Mouse (Mus musculus) gastrocnemius, postnatal 10 days (tissue): ENCODE results near the gene Sytl2. TPM values are rescaled to one million over a fixed set of nuclear protein-coding genes. Genes with fewer than 3 reads are reported as not detected.

ENCODE experiments used
- DNase-seq: peaks from one replicate; pipeline ENCODE4 v3.0.0; 2021; ENCODE audit warnings: mixed read lengths
- total RNA-seq, 2 experiments: library from RNA; stranded (reverse); gene quantifications; 2 replicates each; pipeline ENCODE4 v1.2.3; 2021

Sytl2 gene
- total RNA-seq, 2 experiments from 2014 or later = 75.0 to 91.4 TPM

DNA sequence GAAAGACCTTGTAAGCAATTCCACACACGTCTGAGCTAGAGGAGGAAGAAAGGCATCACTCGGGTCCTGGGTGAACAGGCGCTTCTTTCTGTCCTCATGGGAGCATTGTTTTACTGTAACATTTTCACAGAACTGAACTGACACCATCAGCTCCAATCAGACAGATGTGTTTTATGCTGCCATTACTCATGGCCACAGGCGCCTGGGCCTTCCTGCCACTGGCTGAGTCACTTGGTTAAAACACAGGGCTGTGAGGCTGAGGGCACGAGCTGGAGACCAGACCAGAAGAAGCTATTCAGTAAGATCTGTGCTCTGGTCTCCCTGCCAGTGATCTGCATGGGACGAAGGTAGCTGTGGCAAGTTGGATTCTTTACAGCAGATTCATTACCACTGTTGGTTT, 6.0 kb downstream of the Sytl2 start:
- DNase-seq = no peak

DNA sequence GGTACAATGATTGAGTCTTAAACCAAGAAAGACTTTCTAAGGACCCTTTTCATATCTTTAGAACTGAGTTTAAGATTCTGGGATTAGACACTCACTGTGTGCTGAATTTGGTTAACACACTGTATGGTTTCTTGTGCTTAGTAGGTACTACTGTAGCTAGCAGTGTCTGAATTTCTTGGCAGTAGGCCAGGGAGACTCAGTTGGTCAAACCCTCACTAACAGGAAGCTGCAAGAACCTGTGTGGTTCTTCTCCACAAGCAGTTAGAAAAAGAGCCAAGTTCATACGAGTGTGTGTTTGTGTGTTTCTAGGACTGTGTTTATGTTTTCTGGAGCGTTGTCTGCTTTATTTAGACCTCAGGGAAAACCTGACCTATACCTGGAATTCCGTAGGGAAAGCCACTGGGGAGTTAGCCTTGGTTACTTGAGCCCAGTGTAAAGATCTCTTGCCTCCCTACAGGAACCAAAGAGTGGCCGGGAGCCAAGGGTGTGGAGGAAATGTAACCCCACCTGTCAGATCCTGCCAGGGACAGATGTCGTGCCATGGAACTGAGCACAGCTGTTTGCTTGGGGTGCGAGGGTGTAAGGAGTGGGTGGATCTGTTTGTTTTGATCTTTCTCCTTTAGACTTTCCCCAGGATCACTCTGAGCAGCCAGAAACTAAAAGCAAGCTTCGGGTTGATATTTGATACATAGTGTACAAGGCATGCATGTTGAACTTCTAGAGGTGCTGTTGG, 10.3 kb downstream of the Sytl2 start:
- DNase-seq = peak; percentile 41

DNA sequence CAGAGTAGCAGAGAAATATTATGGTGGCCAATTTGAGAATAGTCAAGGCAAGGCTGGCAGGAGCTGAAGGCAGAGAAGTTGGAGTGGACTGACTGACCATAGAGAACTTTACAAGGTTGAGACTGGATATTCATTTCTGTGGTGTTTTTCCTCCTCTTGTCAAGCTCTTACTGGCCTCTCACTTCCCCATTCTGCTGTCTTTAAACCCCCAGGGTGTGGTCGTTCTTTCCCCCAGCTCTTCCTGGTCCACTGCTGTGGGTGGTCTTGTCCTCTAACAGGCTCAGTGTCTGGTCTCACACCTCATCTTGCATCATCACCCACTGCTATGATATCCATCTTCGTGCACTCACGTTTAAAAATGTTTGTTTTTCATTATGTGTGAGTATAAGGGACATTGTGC, 11.4 kb downstream of the Sytl2 start:
- no peak for DNase-seq

DNA sequence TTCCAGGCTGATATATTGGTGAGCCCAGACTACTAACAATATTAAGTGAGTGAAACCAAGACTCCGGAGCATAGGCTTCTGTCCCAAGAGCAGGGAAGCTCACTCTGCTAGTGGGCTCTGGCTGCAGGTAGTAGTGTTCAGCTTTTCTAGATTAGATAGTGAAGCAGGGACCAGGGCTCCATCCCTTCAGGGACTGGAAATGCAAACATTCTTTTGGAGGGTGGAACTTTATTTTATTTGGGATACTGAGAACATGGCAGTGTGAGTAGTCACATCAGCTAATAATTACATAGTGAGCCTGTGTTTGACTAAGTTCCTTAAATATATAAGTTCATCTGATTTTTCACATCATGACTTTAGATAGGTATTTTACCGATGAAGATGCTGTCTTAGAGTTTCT, 14.8 kb downstream of the Sytl2 start:
- DNase-seq = no peak

DNA sequence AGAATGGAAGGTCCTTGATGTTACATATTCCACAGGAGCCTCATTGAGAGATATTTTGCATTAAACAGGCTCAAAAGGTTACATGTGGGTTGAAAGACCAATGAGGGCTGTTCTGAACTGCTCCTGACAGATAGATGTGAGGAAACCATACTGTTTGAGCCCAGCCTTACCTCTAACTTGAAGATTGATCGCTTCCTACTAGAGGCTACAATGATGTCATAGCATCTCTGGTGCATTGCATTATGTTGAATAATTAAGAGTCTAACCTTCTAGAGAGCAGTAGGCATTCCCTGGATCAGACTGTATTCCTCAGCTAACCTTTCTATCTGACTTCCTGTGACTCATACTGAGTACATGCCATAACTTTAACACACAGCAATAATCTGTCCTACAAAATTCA, 17.4 kb downstream of the Sytl2 start:
- DNase-seq = no peak

DNA sequence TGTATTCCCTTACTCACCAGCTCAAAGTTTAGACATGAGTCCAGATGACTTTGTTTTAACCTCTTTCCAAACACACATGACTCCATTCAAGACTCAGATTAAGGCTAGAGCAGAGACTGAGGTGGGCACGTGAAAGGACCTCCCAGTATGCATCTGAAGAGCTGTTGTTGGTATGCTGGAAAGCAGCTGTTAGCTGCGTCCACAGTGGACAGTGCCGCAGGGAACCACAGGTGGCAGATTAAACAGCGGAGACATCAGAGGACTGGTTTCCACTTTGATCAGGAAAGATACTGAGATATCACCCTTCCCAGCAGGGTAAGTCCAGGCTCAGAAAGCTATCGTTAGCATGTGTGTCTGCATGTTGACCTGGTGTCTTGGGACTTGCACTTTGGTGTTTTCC, 18.1 kb downstream of the Sytl2 start:
- DNase-seq = no peak

DNA sequence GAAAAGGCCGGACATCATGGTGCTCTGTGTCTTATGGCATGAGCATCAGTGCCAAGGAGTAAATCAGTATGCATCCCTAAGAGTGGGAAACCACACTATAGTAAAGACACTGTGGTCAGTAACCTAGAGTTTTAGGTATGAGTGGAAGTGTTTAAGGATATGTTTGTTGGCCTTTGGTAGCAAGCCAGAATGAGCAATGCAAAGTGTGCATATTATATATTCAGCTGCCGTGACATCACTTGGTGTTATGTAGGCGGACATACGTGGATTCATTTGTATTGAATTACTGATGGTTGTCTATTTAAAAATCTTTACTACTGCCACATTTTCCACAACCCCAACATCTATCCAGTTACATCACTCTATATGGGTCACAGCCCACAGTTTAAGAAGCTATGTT, 23.1 kb downstream of the Sytl2 start:
- no peak for DNase-seq

DNA sequence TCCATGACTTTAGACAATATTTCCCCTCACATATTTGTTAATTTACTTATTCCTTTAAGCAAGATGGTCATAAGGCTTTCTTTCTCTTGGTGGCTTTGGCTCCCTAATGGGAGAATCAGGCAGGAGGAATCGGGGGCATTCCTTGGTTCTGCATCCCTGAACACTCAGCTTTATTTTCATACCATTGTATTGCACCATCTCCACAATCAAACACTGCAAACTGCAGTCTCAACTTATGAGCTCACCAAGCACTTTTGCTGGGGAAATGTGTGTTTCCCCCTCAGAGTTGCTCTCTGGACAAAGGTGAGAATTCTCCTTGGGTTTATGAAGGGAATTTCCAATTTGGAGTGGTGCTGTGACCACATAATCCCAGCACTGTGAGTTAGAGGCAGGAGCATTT, 28.1 kb downstream of the Sytl2 start:
- no peak for DNase-seq

DNA sequence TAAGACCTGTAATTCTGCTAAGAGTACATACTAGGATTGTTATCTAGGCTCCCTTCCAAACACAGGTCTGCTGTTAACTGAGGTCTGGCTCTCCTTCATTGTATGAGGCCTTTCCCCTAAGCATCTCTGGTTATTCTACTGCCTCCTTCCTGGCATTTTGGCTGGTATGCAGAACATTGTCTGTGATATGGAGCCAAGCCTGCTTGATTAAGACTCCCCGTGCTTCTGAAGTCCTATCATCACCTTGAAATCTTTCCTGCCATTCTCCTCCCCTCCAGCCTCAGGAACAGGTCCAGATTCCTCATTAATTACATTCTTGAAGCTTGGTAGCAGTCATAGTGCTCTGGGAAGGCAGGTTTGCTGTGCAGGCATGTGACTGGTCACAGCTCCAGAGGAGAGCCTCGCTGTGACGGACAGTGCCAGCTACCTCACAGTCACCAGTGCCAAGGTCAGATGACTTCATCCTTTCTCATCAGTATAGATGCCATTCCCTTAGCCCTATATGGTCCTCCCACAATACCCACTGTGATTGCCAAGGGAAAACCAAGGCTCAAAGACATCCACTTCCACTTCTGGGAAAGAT, 30.5 kb downstream of the Sytl2 start:
- no peak for DNase-seq

DNA sequence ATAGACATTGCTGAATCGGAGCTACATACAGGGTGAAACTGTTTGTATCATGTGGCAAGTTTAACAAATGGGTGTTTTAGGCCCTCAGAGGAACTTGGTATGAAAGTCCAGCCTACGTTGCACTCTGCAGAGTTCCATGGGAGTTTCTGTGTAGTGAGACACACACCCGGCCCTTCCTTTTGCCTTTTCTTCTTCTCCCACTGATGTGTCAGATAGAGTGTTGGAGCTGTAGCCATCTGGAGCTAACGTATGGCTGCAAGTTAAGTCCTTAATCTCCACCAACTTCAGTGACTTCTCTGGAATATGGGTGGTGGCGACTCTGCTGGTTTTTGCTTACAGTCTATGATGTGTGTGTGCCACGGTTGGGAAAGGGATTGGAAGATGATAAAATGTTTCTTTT, 32.3 kb downstream of the Sytl2 start:
- no peak for DNase-seq

DNA sequence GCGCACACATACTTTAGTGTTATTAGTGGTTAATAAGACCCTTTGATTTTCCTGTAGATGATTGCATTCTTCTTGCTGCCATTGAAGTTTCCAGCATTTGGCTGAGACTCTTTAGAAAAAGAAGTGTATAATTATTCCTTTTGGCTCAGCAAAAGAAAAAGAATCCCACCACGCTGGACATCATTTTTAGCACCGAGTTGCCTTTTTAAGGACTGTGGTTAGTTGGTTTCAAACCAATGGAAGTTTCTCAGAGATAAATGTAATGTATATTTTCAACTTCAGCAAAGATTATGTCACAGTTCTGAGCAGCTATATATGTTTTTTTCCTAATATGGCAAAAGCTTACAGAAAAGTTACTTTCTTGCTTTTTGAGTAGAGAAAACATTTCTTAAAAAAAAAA, 32.8 kb downstream of the Sytl2 start:
- DNase-seq = no peak

DNA sequence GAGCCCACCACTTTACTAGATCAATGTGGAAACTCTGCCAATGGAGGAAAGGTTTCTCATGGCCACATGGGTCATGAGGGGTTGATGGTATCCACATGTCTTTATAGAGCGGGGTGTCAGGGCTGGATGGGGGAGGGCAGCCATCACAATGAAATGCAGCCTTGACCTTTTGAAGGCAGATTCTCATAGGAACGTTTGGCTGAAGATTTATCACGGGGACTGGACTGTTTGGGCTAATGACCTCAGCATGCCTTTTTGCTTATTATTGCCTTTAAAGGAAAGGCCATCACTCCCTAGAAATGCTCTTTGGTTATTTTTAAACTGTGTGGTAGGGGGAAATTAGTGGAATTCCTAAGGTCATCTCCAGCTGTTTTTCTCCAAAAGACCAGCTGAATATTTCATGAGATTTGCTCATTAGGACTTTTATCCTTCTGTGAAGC, 33.7 kb downstream of the Sytl2 start:
- no peak for DNase-seq

DNA sequence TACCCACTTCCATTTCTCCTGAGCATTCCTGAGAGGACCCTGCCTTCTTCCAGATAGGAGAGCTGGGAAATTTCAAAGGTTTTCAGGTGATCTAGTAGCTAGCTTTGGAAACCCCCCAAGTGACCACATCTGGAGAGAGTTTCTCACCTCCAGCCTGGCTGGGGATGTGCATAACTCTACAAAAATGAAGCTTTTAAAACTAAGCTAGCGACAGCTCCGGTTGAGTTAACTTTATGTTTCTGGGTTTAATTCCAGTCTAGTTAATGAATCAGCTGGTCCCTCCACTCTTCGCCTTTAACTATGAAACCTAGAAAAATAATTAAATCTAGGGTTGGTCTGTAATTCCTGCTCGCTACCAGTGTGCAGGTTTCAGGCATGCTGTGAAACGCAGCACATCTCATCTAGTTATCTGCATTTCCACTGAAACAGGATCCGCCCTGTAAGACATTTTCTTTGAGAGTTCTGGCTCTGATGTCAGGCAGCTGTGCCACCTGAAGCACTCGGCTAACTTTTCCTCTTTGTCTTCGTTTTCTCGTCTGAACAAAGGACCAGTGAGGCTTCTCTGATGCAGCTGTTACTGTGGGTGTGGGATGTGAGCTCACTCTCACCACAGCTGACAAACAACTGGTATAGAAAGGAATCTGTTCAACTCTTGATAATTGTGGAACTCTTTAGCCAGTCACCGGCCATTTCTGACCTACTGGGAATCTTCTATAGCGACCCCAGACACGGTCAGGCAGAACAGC, 39.3 kb downstream of the Sytl2 start:
- DNase-seq = no peak

DNA sequence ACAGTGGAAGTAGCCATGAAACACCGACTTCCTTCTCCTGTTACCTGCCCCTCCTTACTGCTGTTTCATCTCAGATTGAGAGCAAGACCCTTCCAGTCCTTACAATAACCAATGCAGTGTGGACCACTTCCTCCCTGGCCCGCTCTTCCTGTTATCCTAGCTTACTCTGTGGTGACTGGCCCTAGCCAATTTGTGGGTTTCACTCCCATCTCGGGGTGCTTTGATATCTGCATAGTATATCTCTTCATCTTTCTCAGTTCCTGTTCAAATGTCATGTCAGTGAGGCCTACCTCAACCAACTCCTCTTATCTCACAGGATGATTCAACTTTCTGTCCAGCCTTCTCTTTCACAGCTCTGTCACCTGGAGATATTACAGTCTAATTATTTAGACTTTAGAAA, 42.9 kb downstream of the Sytl2 start:
- no peak for DNase-seq

DNA sequence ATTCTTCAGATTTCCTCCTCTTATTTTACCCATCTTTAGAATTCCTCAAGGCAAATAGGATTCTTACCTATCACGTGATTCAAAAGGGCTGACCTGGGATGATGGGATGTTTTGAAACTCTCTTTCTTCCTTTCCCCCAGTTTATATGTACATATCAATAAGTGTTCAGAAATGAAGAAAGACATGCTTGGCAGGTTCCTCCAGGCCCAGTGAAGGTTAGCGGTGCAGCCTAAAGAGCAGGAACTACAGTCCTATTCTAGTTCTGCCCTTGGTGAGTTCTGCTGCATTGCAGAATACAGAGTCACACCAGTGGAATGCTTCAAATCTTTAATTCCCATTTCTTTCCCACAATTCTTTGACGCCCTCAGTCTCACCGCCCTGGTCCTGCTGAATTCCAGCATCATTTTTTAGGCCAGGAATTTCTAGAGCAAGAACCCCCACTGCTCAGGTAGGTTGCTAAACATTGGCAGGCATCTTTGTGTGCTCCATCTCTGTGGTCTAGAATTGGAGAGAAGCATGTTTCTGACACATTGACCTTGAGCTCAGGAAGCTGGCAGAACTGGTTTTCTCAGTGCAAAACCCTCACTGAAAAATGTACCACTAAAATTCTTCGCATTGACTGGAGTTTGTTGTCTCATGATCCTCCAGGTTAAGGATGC, 45.9 kb downstream of the Sytl2 start:
- no peak for DNase-seq

DNA sequence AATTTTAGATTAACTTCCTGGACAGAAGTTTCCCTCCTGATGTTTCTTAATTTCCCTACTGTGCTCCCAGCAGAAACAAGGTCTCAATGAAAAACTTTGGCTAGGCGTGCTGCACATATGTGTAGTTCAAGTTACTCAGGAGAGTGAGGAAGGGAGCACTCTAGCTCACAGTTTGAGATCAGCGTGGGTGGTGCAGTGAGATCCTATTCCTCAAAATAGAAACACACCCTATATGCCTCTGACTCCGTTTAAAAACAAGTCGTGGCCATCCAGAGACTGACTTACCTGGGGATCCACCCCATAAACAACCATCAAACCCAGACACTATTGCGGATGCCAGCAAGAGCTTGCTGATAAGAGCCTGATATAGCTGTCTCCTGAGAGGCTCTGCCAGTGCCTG, 47.0 kb downstream of the Sytl2 start:
- DNase-seq = no peak

DNA sequence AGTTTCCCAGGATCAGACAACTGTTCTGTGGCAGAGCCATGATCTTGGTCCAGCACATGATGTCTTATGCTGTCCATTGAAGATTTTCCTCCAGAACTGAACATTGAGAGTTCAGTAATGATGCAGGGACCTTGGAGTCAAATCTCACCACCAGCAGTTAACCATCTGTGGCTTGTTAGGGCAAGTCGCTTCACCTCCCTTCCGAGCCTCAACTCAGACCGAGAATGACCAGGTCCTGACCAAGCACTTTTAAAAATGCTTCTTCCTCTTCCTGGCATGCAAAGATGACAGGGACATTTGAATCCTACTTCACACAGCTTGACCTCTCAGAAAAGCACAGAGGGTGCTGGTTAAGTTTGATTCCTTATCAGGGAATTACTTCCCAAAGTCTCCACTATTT, 50.1 kb downstream of the Sytl2 start:
- no peak for DNase-seq

DNA sequence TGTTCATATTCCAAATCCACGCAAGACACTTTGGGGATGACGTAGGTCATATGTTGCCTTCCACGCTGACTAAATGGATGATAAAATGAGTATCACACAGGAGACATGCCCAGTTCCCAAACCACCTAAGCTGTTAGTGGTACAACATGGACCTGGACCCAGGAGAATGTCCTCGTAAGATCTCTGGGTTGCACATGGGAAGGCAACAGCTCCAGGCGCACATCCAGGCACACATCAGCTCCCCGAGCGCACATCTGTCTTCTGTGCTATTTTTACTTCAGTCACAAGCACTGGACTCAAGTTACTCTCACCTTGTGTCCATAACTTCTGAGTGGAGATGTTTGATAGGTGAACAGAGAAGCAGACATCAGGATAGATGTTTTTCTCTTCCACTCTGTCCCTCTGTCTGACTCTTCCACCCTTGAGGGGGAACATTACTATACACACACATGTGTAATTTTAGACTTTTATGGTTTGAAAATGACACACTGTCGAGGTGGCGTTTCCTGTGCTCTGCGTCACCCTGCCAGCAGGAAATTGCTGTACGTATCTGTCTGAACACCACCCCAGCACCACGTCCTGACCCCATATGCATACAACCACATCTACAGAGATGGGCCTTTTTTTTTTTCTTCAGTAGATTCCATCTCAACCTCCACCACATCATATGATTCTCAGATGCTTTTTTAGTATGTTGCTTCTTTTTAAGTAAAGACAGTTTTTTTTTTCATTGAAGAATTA, 51.6 kb downstream of the Sytl2 start:
- DNase-seq = no peak

DNA sequence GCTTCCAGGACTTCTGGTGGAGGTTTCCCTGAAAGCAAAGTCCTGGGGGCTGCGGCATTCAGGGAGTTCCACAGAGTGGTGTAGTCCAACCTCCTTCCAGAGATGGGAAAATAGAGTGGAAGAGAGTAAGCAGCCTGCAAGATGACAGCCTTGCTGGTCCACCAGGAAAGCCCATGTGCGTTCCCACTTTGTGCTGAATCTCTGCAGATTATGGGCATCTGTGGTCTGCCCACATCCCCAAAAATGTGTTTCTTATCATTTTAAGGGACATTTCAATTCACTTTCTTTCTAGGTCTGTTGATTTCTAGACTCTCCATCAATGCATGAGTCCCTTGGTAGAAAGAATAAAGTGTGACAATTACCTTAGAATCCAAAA, 52.2 kb downstream of the Sytl2 start:
- no peak for DNase-seq

DNA sequence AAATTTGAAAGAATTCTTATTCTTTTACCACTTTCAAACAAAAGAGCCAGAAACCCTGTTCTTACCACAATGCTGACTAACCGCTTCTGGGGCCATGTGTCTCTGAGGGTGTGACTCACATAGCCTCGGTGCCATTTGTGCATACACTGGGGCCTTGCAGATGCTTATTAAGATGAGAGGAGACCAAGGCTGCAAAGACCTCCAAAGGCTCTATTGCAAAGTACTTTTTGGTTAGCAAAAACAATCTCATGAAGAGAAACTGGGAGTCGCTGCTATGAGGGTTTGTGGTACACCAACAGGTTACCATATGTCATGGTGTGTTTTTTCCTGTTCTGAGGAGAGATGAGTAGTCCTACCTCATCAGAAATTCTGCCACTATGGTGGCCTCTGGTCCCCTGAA, 53.4 kb downstream of the Sytl2 start:
- no peak for DNase-seq

DNA sequence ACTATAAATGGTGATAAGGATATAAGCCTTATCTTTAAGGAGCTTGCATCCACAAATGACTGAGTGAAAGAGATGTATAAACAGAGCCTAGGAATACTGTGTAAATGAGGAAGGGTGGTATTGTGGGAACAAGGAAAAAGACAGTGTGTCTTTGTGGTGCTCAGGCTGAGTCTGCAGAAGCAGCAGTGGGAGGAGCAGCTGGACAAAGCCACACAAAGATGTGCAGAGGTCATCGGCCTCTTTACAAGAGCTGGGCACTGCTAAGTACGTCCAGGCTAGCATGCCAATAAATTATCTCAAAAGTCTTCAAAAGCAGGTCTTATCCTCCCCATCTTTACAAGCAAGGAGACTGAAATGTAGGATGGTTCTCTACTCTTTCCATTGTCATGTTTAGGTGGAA, 53.9 kb downstream of the Sytl2 start:
- no peak for DNase-seq

DNA sequence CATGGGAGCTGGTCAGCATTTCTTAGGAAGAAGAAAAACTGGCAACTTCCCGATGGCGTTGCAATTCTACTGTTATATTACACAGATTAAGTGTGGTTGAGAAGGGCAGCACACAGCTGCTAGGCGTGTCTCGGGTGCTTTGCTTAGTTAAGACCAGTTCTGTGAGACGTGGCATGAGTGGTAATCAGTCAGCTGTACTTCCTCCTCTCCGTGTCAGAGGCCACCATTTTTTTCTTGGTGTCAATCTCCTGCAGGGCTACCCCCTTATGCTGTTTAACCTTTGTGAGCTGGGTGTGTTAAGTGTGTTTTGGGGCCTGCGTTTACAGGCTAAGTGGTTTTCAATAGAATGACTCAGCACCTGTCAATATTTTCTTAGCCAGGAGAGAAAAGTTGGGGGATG, 60.7 kb downstream of the Sytl2 start:
- no peak for DNase-seq
